In the genomic region with DNA sequence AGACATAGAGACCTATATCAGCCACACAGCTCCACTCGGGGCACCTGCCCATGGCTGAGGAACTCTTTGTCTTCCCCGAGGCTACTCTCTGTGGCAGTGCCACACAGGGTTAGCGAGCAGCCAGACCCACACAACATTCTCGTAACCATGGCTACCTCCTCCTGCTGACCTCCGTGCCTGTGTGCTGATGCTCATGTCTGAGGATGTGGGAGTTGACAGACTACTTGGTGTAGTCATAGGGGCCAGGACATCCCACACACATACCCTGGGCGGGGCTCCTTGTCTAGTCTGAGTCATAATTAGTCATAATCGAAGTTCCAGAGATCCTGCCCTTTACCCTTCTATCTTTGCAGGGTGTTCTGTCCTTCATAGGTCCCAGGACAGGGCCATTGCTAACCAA, we compare ENCODE assay signal across 17 mouse cellular contexts.
A peak's percentile ranks its signal among the peaks of the same experiment; 100 is the strongest.
DNase-seq lines count a peak whose midpoint lies in the region; ATAC-seq lines count a peak whose summit lies in the region.
"Had no signal": no experiment of that assay in that cellular context is flagged by ENCODE, and none has a peak within 500 bp of the region (broad histone marks: within the 10 kb centered on the region; RNA-seq: fewer than 3 reads in every experiment).

No protein-coding gene starts in this region.

- H3K9me3 ChIP-seq in midbrain, embryonic 10.5 days (replicated peaks) = no peaks in the 10 kb centered on the region
- no peaks in the 10 kb centered on the region for H3K9me3 ChIP-seq in midbrain, embryonic 14.5 days (ENCODE audit: control insufficient read depth, low read length)
- H3K9me3 ChIP-seq in kidney, embryonic 16.5 days (ENCODE audit: low read length) = no peaks in the 10 kb centered on the region
- H3K9me3 ChIP-seq: embryonic facial prominence, embryonic 12.5 days; forebrain, embryonic 10.5 days; hindbrain, embryonic 15.5 days had no signal

- H3K4me2 ChIP-seq in midbrain, embryonic 14.5 days (ENCODE audit: low read length) = no peak overlapping the region
- no peak overlapping the region for H3K4me2 ChIP-seq in kidney, embryonic 16.5 days (replicated peaks; ENCODE audit: low read depth, low read length)
- H3K4me2 ChIP-seq: embryonic facial prominence, embryonic 12.5 days; hindbrain, embryonic 15.5 days had no signal

- no peak for ATAC-seq in midbrain, embryonic 14.5 days (ENCODE audit: low FRiP score, low TSS enrichment)
- ATAC-seq in kidney, embryonic 16.5 days (ENCODE audit: low FRiP score, low TSS enrichment) = no peak

- no peak overlapping the region for H3K9ac ChIP-seq in midbrain, embryonic 14.5 days (replicated peaks; ENCODE audit: low read length)
- no peak overlapping the region for H3K9ac ChIP-seq in kidney, embryonic 16.5 days (replicated peaks; ENCODE audit: low read length)
- H3K9ac ChIP-seq: embryonic facial prominence, embryonic 12.5 days; hindbrain, embryonic 15.5 days; liver, embryonic 14.5 days had no signal

- 80% methylated on average over 7 of the region's 7 CpGs for WGBS in midbrain, embryonic 10.5 days
- WGBS in midbrain, embryonic 14.5 days = 60% methylated on average over 7 of the region's 7 CpGs
- WGBS in kidney, embryonic 16.5 days = 63% methylated on average over 7 of the region's 7 CpGs

- no peaks in the 10 kb centered on the region for H3K27me3 ChIP-seq in midbrain, embryonic 10.5 days (ENCODE audit: low read depth, poor library complexity, severe bottlenecking)
- H3K27me3 ChIP-seq in midbrain, embryonic 14.5 days (ENCODE audit: control insufficient read depth, insufficient read depth, low read length) = no peaks in the 10 kb centered on the region
- H3K27me3 ChIP-seq in kidney, embryonic 16.5 days (ENCODE audit: insufficient read depth, low read length) = 0 out of 2 replicates have a peak, but pooled peaks cover under 1% of the 10 kb centered on the region
- H3K27me3 ChIP-seq: hindbrain, embryonic 15.5 days had no signal

- intact Hi-C loops in left cerebral cortex, postnatal 36 days (cut with DNase I) = no loop called here

- peak overlapping the region; percentile 33; the same call in 1 of the 2 replicates for H3K27ac ChIP-seq in midbrain, embryonic 10.5 days (replicated peaks)
- no peak overlapping the region for H3K27ac ChIP-seq in midbrain, embryonic 14.5 days (replicated peaks; ENCODE audit: low read depth, low read length)
- H3K27ac ChIP-seq in kidney, embryonic 16.5 days (ENCODE audit: low read length) = no peak overlapping the region
- H3K27ac ChIP-seq: embryonic facial prominence, embryonic 12.5 days; forebrain, embryonic 10.5 days; hindbrain, embryonic 15.5 days; liver, embryonic 14.5 days; macrophage had no signal

- peak; percentile 27 for DNase-seq in gastrocnemius, adult 18-20 months (ENCODE audit: low spot score)
- DNase-seq in gastrocnemius, postnatal 25 days = no peak
- no peak for DNase-seq in midbrain, embryonic 10.5 days (ENCODE audit: low spot score)
- DNase-seq in midbrain, embryonic 14.5 days = no peak
- DNase-seq in CD4-positive, CD25-positive, alpha-beta regulatory T cell, adult 2 months (ENCODE audit: low read depth, low spot score) = peak; percentile 22
- DNase-seq in induced T-regulatory cell, adult 2 months (ENCODE audit: low read depth) = peak; percentile 57
- DNase-seq in left cerebral cortex, postnatal 36 days (ENCODE audit: low spot score in 2 of 2) = no peak
- DNase-seq: B cell, adult 2 months; cerebellum, postnatal 36 days; kidney, adult 9 months; thymus, postnatal 14 days had no signal

- H3K36me3 ChIP-seq in midbrain, embryonic 10.5 days = no peaks in the 10 kb centered on the region
- no peaks in the 10 kb centered on the region for H3K36me3 ChIP-seq in midbrain, embryonic 14.5 days (ENCODE audit: control insufficient read depth, insufficient read depth, low read length)
- H3K36me3 ChIP-seq in kidney, embryonic 16.5 days (ENCODE audit: insufficient read depth, low read length) = no peaks in the 10 kb centered on the region
- H3K36me3 ChIP-seq: embryonic facial prominence, embryonic 12.5 days; forebrain, embryonic 10.5 days; hindbrain, embryonic 15.5 days had no signal

- H3K4me1 ChIP-seq in midbrain, embryonic 10.5 days = peaks cover 10% of the 10 kb centered on the region
- H3K4me1 ChIP-seq in midbrain, embryonic 14.5 days (ENCODE audit: control insufficient read depth, insufficient read depth, low read length) = no peaks in the 10 kb centered on the region
- H3K4me1 ChIP-seq in kidney, embryonic 16.5 days (ENCODE audit: insufficient read depth, low read length) = peaks cover 3% of the 10 kb centered on the region; the same call in 1 of the 2 replicates
- H3K4me1 ChIP-seq: embryonic facial prominence, embryonic 12.5 days had no signal

- no peak overlapping the region for H3K4me3 ChIP-seq in midbrain, embryonic 10.5 days
- H3K4me3 ChIP-seq in midbrain, embryonic 14.5 days (replicated peaks; ENCODE audit: low read depth, low read length) = no peak overlapping the region
- H3K4me3 ChIP-seq in kidney, embryonic 16.5 days (ENCODE audit: low read length) = no peak overlapping the region
- H3K4me3 ChIP-seq: embryonic facial prominence, embryonic 12.5 days; forebrain, embryonic 10.5 days; hindbrain, embryonic 15.5 days had no signal

Comparison
In these comparisons a context has a peak if more than half of its experiments do, and no peak if none do; other contexts are left out.
1. DNase-seq: peak in gastrocnemius, adult 18-20 months (single experiment), CD4-positive, CD25-positive, alpha-beta regulatory T cell, adult 2 months (single experiment) and induced T-regulatory cell, adult 2 months (single experiment); none in gastrocnemius, postnatal 25 days (single experiment), midbrain, embryonic 10.5 days (single experiment), midbrain, embryonic 14.5 days (single experiment) and left cerebral cortex, postnatal 36 days (0 of 2).